Mouse (Mus musculus): Measurements from ENCODE around the gene Hif3a.
"Not testable (repeated sequence)": the region's sequence is repeated elsewhere in the genome, so short reads cannot be mapped to it uniquely, and the experiment has no call there.

- TF ChIP-seq CTCF (IDR thresholded peaks at IDR 0.05; ENCODE audit: extremely low read depth, insufficient read length, insufficient replicate concordance, low read depth, low read length); POLR2A (IDR thresholded peaks at IDR 0.05; ENCODE audit: low read depth, low read length): not testable (repeated sequence)
Measured at GRCm38 (mm10) chr7:17067651-17068050, 5.4 kb upstream of the Hif3a start.

Measured in small intestine, adult 2 months (tissue).